Mouse (Mus musculus) fibroblast of lung, adult 2 months (primary cell): ENCODE results near the gene Sec14l2.
"Not testable (repeated sequence)": the region's sequence is repeated elsewhere in the genome, so short reads cannot be mapped to it uniquely, and the experiment has no call there.

ENCODE experiments used
- DNase-seq: peaks from one replicate; pipeline ENCODE4 v3.0.0-alpha.2; 2011; ENCODE audit warnings: low read depth

Sec14l2 gene

DNA sequence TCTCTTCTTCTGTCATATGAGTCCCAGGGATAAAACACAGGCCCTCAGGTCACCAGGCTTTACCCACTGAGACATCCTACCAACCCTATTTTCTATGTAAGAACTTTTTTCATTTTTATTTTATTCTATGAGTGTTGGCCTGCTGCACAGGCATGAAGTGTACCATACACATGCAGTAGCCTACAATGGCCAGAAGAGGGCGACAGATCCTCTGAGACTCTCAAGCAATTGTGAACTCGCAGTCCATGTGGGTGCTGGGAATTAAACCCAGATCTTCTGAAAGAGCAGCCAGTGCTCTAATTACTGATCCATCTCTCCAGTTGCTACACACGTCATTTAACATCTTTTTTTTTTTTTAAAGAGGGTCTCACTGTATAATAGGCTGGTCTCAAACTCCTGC lies 10.2 kb upstream of the Sec14l2 start:
- DNase-seq, result no peak

- DNase-seq, result not testable (repeated sequence)
Measured at GRCm38 (mm10) chr11:4128461-4128860, 5.2 kb upstream of the Sec14l2 start.

- no peak for DNase-seq
Measured at GRCm38 (mm10) chr11:4127059-4127458, 3.8 kb upstream of the Sec14l2 start.

GRCm38 (mm10) chr11:4123922-4124321 lies 707 bp upstream of the Sec14l2 start:
- DNase-seq, result no peak

DNA sequence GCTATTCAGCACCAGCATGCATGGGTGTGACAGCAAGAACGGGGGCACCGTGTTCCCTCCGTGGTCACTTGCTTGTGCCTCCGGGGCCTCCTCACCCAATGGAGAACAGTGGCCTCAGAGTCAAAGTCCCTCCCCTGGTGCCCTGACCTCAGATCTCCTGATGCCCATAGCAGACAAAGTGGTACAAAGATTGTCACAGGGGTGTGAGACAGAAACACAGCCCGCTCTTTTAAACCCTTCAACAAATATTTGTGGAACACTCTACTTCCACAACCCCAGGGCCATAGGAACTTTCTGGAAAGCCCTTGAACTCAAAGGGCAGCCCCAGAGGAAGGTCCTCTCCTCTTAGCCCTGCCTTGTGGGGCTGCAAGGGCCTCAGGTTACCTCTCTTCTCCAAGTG lies 989 bp downstream of the Sec14l2 start:
- no peak for DNase-seq

- no peak for DNase-seq
Measured at GRCm38 (mm10) chr11:4121691-4122090, 1.5 kb downstream of the Sec14l2 start.

DNA sequence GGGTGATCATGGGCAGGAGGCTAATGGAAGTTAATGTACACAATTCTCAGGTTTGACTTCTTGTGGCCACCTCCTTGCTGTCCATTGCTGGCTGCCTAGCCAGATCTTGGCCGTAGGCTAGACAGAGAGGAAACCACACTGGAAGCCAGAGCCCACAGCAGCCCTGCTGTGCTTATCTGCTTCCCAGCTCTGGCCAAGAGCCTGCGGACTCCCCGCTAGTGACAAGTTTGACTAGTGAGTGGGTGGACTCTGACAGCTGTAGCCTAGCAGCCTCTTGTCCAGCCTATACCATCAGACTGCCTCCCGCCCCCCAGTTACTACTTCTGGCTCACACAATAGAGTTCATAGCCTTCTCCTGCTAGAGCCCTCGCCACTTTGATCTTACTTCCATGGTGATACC lies 3.6 kb downstream of the Sec14l2 start:
- no peak for DNase-seq

DNA sequence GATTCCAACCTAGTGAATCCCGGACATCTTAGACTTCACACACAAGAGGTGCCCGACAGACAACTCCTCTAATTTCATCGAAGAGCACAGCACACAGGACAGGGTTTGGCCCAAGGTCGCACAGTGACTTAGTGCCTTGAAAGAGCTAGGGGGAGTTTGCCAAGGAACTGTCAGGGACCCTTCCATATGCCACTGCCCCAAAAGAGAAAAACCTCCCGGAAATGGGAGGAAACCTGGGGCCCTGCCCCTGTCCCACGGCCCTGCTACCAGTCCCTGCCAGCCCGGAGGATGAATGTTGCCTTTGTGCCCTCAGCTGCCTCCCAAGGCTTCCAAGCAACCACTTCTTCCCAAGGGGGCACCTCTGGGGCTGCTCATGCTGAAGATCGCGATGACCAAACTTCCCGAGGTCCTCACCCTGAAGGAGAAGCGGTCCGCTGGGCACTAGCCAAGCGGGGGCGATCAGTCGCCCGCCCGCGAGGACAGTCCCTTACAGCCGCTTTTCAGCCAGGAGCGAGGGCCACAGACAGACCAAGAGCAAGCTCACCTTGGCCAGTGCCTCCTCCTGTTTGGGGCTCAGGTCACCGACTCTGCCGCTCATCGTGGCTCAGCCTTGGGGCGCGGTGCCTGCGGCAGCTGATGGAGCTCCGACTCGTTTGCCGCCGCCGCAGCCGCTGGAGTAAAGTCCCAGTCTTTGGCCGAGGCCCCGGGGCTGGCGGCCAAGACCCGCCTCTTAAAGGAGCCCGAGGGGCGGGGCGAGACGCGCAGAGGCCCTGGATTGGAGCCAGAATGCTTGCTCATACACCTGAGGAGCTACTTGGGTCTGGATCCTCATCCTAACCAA lies 4.9 kb downstream of the Sec14l2 start:
- no peak for DNase-seq

- no peak for DNase-seq
Measured at GRCm38 (mm10) chr11:4117372-4118071, 5.7 kb downstream of the Sec14l2 start.

GRCm38 (mm10) chr11:4116458-4117141 lies 6.6 kb downstream of the Sec14l2 start:
- no peak for DNase-seq

DNA sequence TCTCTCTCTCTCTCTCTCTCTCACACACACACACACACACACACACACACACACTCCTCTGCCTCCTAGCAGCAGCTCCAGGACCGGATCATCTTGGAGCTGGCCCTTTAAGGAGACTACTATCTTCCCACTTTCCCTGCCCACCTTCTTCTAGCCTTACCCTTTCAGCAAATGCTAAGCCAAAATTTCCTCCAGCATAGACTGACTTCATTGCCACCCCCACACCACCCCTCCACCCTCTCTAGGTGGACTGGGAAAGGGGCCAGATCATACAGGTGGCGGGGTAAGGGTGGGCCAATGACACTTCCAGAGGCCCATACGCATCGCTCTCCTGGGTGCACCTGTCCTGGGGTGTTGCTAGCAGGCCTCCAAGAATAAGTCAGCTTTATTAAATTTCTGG lies 7.8 kb downstream of the Sec14l2 start:
- DNase-seq, result no peak

DNA sequence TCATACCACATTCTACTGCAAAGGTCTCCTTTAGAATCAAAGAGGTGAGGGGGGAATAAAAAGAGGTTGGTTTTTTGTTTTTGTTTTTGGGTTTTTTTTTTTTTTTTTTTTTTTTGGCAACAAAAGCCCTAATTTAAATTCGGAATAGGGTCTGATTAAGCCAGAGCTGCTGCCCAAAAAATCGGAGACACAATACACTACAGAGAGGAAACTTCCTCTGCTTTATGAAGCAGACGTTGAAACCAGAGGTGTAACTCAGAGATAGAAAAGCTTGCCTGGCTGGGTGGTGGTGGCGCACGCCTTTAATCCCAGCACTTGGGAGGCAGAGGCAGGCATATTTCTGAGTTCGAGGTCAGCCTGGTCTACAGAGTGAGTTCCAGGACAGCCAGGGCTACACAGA lies 8.7 kb downstream of the Sec14l2 start:
- DNase-seq, result not testable (repeated sequence)

DNA sequence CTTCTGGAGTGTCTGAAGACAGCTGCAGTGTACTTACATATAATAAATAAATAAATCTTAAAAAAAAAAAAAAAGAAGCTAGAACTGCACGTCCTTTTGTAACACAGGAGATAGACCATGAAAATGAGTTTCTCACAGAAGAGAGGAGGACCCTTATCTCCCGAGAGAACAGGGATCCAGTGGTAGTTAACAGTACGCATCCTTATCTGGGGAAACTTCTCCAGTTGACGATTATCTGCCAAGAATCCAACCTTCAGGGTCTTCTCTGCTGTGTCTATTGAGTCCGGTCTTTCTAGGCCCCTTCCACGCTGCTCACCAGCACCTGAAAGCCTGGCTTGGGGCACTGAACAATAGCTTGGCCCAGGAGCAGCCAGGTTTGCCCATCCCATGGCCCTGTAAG lies 9.2 kb downstream of the Sec14l2 start:
- no peak for DNase-seq

DNA sequence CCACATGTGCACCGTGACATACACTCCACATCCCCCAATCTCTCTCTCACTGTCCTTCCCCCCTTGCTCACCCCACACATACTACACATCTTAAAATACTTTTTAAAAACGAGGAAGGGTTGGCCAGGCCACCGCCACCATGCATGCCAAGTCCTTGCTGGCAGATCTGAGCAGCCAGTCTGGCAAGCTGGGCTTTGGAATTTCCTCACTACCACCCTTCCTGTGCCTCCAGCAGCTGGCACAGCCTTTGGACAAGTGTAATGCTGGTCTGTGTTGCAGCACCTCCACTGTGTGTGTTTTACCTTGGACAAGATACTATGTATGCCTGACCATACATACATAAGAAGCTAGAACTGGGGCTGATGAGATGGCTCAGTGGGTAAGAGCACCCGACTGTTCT lies 9.7 kb downstream of the Sec14l2 start:
- no peak for DNase-seq

GRCm38 (mm10) chr11:4112861-4113260 lies 10.4 kb downstream of the Sec14l2 start:
- no peak for DNase-seq

- no peak for DNase-seq
Measured at GRCm38 (mm10) chr11:4112033-4112432, 11.2 kb downstream of the Sec14l2 start.

DNA sequence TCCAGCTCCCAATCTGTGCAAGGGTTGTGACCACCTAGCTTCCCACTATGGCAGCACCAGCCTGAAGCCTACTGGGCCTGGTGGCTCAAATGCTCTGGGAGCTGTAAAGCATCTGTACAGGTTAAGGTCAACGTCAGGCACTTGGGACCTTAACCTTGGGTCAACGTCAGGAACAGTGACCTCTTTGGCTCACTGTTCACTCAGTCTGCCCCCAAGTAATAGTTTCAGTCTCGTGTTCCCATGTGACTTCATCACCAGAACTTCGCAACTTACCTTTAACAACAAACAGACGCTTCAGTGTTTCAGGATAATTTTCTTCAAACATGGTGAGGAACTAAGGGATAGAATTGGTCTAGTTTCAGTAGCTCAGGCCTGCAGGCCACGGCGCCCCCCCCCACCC lies 14.5 kb downstream of the Sec14l2 start:
- DNase-seq, result no peak

DNA sequence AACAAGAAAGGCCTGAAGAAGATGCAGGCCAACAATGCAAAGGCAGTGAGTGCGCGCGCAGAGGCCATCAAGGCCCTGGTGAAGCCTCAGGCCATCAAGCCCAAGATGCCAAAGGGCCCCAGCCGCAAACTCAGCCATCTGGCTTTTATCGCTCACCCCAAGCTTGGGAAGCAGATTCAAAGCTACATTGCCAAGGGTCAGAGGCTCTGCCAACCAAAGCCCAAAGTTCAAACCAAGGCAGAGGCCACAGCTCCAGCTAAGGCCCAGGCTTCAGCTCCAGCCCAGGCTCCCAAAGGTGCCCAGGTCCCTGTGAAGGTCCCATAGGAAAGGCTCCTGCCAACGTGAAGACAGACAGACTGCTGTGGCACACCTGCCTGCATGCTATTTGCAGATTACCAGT lies 15.3 kb downstream of the Sec14l2 start:
- not testable (repeated sequence) for DNase-seq

DNA sequence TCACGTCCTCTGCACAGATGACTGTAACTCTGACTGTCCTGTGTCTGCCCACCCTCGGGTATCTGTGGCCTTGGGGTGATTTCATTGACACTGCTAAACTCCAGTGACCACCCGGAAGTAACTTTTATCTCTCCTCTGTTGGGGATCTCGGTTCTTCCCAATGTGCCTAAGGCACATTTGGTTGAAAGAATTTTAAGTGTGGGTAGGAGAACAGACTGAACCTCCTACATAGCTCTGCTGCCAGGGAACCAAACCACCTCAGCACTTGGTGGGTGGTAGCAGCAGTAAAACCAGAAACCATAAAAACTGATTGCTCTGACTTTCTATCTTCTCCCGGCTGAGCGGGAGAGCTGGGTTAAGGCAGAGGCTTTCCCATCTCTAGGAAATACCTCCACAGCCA lies 17.8 kb downstream of the Sec14l2 start:
- DNase-seq, result no peak

- no peak for DNase-seq
Measured at GRCm38 (mm10) chr11:4104989-4105388, 18.2 kb downstream of the Sec14l2 start.

- no peak for DNase-seq
Measured at GRCm38 (mm10) chr11:4103522-4103921, 19.7 kb downstream of the Sec14l2 start.

GRCm38 (mm10) chr11:4101851-4102250 lies 21.4 kb downstream of the Sec14l2 start:
- DNase-seq, result no peak

DNA sequence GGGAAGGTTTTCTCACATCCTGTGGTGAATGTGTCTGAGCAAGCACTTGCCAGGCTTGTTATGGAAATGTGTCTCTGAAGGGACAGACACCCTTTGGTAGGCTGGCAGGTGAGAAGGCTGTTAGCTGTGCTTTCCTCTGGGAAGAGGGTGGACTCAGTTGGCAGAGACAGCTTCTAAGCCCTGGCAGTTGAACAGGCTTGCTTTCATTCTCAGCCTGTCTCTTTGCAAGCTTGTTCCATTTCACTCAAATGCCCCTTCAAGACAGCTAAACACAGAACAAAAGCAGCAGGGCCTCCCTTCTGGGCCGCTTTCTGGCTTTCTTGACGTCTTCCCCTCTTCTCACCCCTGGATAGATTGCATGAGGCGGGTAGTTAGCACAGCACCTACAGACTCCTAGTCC lies 23.8 kb downstream of the Sec14l2 start:
- no peak for DNase-seq
